Mouse (Mus musculus) neural tube, embryonic 14.5 days (tissue): ENCODE results near the gene Golph3. TPM values are rescaled to one million over a fixed set of nuclear protein-coding genes. Genes with fewer than 3 reads are reported as not detected.

Source experiments
- ATAC-seq: fragments of 200-750 bp; cut with Nextera tagmentation; 2 replicates; pipeline ENCODE4 v1.8.0; 2017; ENCODE audit warnings: low read depth, mild to moderate bottlenecking, moderate TSS enrichment, moderate library complexity
- H3K27ac ChIP-seq: fragments of 300-500 bp; sonication (generic); 2 replicates; pipeline ENCODE4 v1.5.1; 2014; ENCODE audit warnings: low read depth, mild to moderate bottlenecking, control low read depth, low read length, moderate library complexity, mixed read lengths
- H3K27me3 ChIP-seq: fragments of 300-500 bp; sonication (generic); 2 replicates; pipeline ENCODE4 v1.6.1; 2014; ENCODE audit warnings: low read length; ENCODE audit not compliant: control insufficient read depth, insufficient read depth
- H3K36me3 ChIP-seq: fragments of 300-500 bp; sonication (generic); 2 replicates; pipeline ENCODE4 v1.6.1; 2014; ENCODE audit warnings: low read length, mixed read lengths; ENCODE audit not compliant: control insufficient read depth, insufficient read depth
- H3K4me1 ChIP-seq: fragments of 300-500 bp; sonication (generic); 2 replicates; pipeline ENCODE4 v1.6.1; 2014; ENCODE audit warnings: low read length; ENCODE audit not compliant: control insufficient read depth, insufficient read depth
- H3K4me2 ChIP-seq: fragments of 300-500 bp; sonication (generic); 2 replicates; pipeline ENCODE4 v1.6.1; 2014; ENCODE audit warnings: mild to moderate bottlenecking, low read depth, low read length, control low read depth
- H3K4me3 ChIP-seq: fragments of 300-500 bp; sonication (generic); 2 replicates; pipeline ENCODE4 v1.5.1; 2014; ENCODE audit warnings: low read depth, low read length, control low read depth, mixed read lengths
- H3K9ac ChIP-seq: fragments of 300-500 bp; sonication (generic); replicated peaks from 2 replicates; pipeline ENCODE4 v1.6.1; 2014; ENCODE audit warnings: low read depth, mild to moderate bottlenecking, control low read depth, low read length, mixed read lengths
- H3K9me3 ChIP-seq: fragments of 300-500 bp; sonication (generic); 2 replicates; pipeline ENCODE4 v1.6.1; 2016; ENCODE audit warnings: low read length; ENCODE audit not compliant: control insufficient read depth
- WGBS: fragments of 180-500 bp; shearing (Covaris S2); extraction: QIAGEN DNeasy Blood & Tissue Kit; methylation state at CpG from one replicate; pipeline ENCODE4 v1.1.7; 2014; 5-methylcytosine and 5-hydroxymethylcytosine counted together
- polyA plus RNA-seq: library from polyadenylated mRNA; unstranded; fragments of >200 nt; fragmentation: Nextera tagmentation; extraction: Ambion mirVana; gene quantifications from 2 replicates; pipeline ENCODE4 v1.2.1, GENCODE M21; 2014

Gene Golph3
- polyA plus RNA-seq, 1 experiment from 2014 or later, result 92.0 TPM

DNA sequence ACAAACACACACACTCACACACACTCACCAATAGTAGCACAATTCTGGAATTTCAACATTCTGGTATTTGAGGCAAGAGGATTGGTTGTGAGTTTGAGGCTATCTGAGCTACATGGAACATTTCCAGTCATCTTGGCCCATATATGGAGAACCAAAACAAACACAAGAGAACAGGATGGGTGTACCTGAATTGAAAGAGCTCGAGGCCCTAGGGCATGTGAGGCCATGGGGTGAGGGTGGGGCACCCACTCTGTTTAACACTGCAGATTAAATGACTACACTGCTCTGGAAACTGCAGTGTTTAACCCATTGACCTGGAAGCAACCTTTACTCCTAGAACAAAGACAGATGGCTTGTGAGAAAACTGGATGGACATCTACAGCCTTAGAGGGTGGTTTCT lies 8.0 kb upstream of the Golph3 start:
- no peak overlapping the region for H3K27ac ChIP-seq
- WGBS, result 34% methylated on average over 1 of the region's 1 CpGs
- no peak overlapping the region for H3K4me2 ChIP-seq
- H3K4me1 ChIP-seq, result no peaks in the 10 kb centered on the region
- no peaks in the 10 kb centered on the region for H3K9me3 ChIP-seq
- no peak overlapping the region for H3K4me3 ChIP-seq
- no peaks in the 10 kb centered on the region for H3K27me3 ChIP-seq
- no peaks in the 10 kb centered on the region for H3K36me3 ChIP-seq
- no peak overlapping the region for H3K9ac ChIP-seq
- no peak for ATAC-seq

- Histone ChIP-seq H3K27ac (no peak overlapping the region), H3K4me1 (no peaks in the 10 kb centered on the region), H3K9me3 (no peaks in the 10 kb centered on the region), H3K36me3 (no peaks in the 10 kb centered on the region), H3K9ac (no peak overlapping the region), H3K27me3 (no peaks in the 10 kb centered on the region), H3K4me3 (no peak overlapping the region), H3K4me2 (no peak overlapping the region)
- WGBS, result 83% methylated on average over 5 of the region's 5 CpGs
- no peak for ATAC-seq
These were observed 6.7 kb upstream of the Golph3 start for GRCm38 (mm10) chr15:12314584-12314983.

- 64% methylated on average over 2 of the region's 2 CpGs for WGBS
- Histone ChIP-seq H3K9ac (no peak overlapping the region), H3K9me3 (no peaks in the 10 kb centered on the region), H3K4me2 (no peak overlapping the region), H3K4me3 (no peak overlapping the region), H3K27me3 (no peaks in the 10 kb centered on the region), H3K36me3 (no peaks in the 10 kb centered on the region), H3K27ac (no peak overlapping the region), H3K4me1 (no peaks in the 10 kb centered on the region)
- ATAC-seq, result no peak
These were observed 5.3 kb upstream of the Golph3 start for GRCm38 (mm10) chr15:12315996-12316395.

DNA sequence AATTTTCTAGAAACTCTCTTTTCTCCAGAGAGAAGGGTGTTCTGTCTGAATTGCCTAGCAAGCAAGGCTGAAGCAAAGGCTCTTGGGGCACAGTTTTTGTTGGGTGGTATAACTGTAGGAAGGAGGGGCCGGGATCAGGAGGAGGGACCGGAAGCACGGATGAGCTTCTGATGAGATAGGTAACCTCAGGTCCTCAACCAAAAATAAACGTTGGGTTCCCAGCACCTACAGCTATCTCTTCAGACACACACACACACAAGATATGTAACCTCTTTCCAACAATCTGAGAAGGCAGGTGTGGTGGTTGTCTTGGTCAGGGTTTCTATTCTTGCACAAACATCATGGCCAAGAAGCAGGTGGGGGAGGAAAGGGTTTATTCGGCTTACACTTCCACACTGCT lies 4.0 kb upstream of the Golph3 start:
- H3K4me3 ChIP-seq, result no peak overlapping the region
- H3K4me1 ChIP-seq, result no peaks in the 10 kb centered on the region; the same call in 1 of the 2 replicates
- no peaks in the 10 kb centered on the region for H3K36me3 ChIP-seq
- H3K9ac ChIP-seq, result no peak overlapping the region
- 87% methylated on average over 5 of the region's 5 CpGs for WGBS
- ATAC-seq, result no peak
- H3K4me2 ChIP-seq, result no peak overlapping the region
- H3K27ac ChIP-seq, result no peak overlapping the region
- H3K27me3 ChIP-seq, result peaks cover 4% of the 10 kb centered on the region; the same call in 1 of the 2 replicates
- H3K9me3 ChIP-seq, result no peaks in the 10 kb centered on the region

DNA sequence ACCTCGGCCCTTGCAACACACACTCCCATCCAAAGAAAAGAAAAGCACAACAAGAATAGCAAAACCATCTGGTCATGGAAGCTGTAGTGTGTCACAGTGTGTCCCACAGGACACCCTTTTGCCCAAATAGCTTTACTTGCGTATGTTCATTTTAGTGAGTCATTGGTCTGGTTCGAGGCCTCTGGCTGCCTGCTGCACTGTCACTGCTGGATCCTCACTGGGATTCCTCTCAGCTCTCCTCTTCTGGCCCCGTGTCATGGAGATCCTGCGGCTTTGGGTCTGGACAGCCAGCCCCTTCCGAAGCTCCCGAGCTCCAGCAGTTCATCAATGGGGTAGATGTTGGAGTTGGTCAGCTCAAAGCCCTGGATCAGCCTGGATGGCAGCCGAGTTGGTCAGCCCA lies 2.8 kb upstream of the Golph3 start:
- no peak overlapping the region for H3K4me2 ChIP-seq
- no peak overlapping the region for H3K9ac ChIP-seq
- no peak overlapping the region for H3K27ac ChIP-seq
- no peak overlapping the region for H3K4me3 ChIP-seq
- H3K36me3 ChIP-seq, result no peaks in the 10 kb centered on the region
- H3K27me3 ChIP-seq, result peaks cover 4% of the 10 kb centered on the region; the same call in 1 of the 2 replicates
- H3K4me1 ChIP-seq, result peaks cover 10% of the 10 kb centered on the region; the same call in 1 of the 2 replicates
- WGBS, result 82% methylated on average over 8 of the region's 8 CpGs
- no peak for ATAC-seq
- H3K9me3 ChIP-seq, result no peaks in the 10 kb centered on the region

GRCm38 (mm10) chr15:12319889-12320288 lies 1.4 kb upstream of the Golph3 start:
- ATAC-seq, result no peak
- Histone ChIP-seq H3K4me2 (no peak overlapping the region), H3K36me3 (no peaks in the 10 kb centered on the region), H3K27me3 (peaks cover 4% of the 10 kb centered on the region; the same call in 1 of the 2 replicates), H3K9me3 (no peaks in the 10 kb centered on the region), H3K4me3 (no peak overlapping the region), H3K4me1 (peaks cover 21% of the 10 kb centered on the region; the same call in 1 of the 2 replicates), H3K9ac (no peak overlapping the region), H3K27ac (no peak overlapping the region)
- 51% methylated on average over 5 of the region's 5 CpGs for WGBS

GRCm38 (mm10) chr15:12320441-12321090 lies 684 bp upstream of the Golph3 start:
- Histone ChIP-seq H3K9me3 (no peaks in the 10 kb centered on the region), H3K4me2 (peak overlapping the region; percentile 79), H3K27ac (peak overlapping the region; percentile 96), H3K4me1 (peaks cover 21% of the 10 kb centered on the region; the same call in 1 of the 2 replicates), H3K27me3 (peaks cover 4% of the 10 kb centered on the region; the same call in 1 of the 2 replicates), H3K9ac (peak overlapping the region; percentile 97), H3K4me3 (peak overlapping the region; percentile 100), H3K36me3 (no peaks in the 10 kb centered on the region)
- WGBS, result 4% methylated on average over 22 of the region's 22 CpGs
- no peak for ATAC-seq

GRCm38 (mm10) chr15:12321788-12322621 lies 755 bp downstream of the Golph3 start, which contains the start of gene 1810049J17Rik:
TSS of gene 1810049J17Rik (minus strand) at chr15:12321899.
- Histone ChIP-seq H3K9ac (peak within 1 kb of the TSS; percentile 97), H3K4me2 (peak within 1 kb of the TSS; percentile 79), H3K4me3 (peak within 1 kb of the TSS; percentile 100), H3K4me1 (peaks cover 21% of the 10 kb centered on the region; the same call in 1 of the 2 replicates), H3K27ac (peak within 1 kb of the TSS; percentile 96), H3K27me3 (peaks cover 4% of the 10 kb centered on the region; the same call in 1 of the 2 replicates), H3K9me3 (no peaks in the 10 kb centered on the region), H3K36me3 (no peaks in the 10 kb centered on the region)
- under 1% methylated on average over 44 of the region's 70 CpGs for WGBS
- peak; percentile 52 for ATAC-seq
